Mouse (Mus musculus): ENCODE measurements around the gene Slc8b1. TPM values are rescaled to one million over a fixed set of nuclear protein-coding genes. Genes with fewer than 3 reads are reported as not detected.
"Not testable (repeated sequence)": the region's sequence is repeated elsewhere in the genome, so short reads cannot be mapped to it uniquely, and the experiment has no call there.

Gene Slc8b1
- polyA plus RNA-seq, 1 experiment from 2014 or later: 2.3 TPM

DNA sequence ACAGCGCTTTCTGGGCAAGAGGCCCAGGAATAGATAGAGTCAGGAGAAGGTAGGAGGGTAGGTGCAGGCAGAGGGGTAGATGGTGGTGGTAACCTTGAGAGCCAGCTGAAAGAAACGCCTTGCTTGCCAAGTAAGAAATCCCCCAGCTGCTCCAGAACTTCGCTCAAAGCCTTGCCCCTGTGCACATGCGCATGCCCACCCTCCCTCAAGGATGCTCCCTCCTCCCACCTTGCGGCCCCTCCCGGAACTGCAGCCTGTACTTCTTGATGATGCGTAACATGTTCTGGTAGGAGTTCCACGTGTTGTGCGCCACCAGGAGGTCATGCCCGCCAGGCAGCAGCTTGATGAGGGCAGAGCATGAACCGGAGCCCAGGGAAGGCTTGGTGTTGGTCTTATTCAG, 18.5 kb upstream of the Slc8b1 start:
- WGBS: 61% methylated on average over 11 of the region's 11 CpGs
- H3K27me3 ChIP-seq (replicated peaks; ENCODE audit: control insufficient read depth, insufficient read depth, low read length): no peaks in the 10 kb centered on the region
- H3K4me1 ChIP-seq (ENCODE audit: control insufficient read depth, insufficient read depth, low read depth, low read length): no peaks in the 10 kb centered on the region; the same call in 1 of the 2 replicates
- no peak overlapping the region for H3K27ac ChIP-seq (ENCODE audit: low read depth, low read length)
- H3K4me2 ChIP-seq (ENCODE audit: low read length): no peak overlapping the region
- no peak overlapping the region for H3K9ac ChIP-seq (ENCODE audit: low read depth, low read length)
- ATAC-seq: no peak
- H3K9me3 ChIP-seq (ENCODE audit: control insufficient read depth, low read length): no peaks in the 10 kb centered on the region
- no peak overlapping the region for H3K4me3 ChIP-seq (ENCODE audit: low read length)
- H3K36me3 ChIP-seq (ENCODE audit: control insufficient read depth, insufficient read depth, low read length): peaks cover 3% of the 10 kb centered on the region; the same call in 1 of the 2 replicates

DNA sequence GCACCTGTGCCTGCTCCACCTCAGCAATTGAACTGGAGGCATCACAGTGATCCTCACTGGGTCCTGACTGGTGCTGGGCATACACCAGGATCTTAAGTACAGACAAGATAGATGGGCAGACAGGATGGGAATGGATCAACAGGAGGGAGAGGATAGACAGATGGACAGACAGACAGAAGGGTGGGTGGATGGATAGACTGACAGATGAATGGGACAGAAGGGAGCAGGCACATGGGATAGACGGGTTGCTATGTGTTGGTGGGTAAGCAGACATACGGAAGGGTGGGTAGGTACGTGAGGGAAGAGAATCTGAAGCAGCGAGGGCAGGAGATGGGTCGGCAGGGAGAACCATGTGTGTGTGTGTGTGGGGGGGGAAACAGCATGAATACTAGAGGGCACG, 17.5 kb upstream of the Slc8b1 start:
- Histone ChIP-seq H3K27ac (ENCODE audit: low read depth, low read length) (no peak overlapping the region), H3K36me3 (ENCODE audit: control insufficient read depth, insufficient read depth, low read length) (peaks cover 3% of the 10 kb centered on the region; the same call in 1 of the 2 replicates)

DNA sequence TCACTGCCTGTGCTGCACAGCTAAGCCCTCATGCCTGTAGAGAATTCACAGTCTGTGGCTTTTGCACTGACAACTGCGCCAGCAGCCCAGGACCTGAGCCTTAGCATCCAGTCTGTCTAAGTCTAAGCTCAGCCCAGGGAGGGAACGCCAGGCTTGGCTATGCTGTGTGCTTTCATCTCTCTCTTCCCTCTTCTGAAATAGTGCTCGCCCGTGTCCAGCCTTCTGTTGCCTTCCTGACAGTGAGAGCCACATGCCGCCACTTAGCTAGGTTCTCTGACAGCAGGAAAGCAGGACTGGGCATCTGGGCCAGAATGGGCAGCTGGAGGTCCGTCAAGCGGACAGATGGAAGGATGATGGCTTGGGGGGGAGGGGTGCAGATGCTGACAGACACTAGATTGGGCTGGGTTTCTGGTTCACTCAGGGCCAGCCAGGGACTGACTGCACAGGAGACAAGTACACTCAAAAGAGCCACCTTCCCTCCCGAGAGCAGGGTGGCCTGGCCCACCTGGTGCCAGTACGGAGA, 17.0 kb upstream of the Slc8b1 start:
- 65% methylated on average over 9 of the region's 9 CpGs for WGBS
- no peak overlapping the region for H3K4me2 ChIP-seq (ENCODE audit: low read length)
- H3K36me3 ChIP-seq (ENCODE audit: control insufficient read depth, insufficient read depth, low read length): peaks cover 3% of the 10 kb centered on the region; the same call in 1 of the 2 replicates
- H3K27me3 ChIP-seq (replicated peaks; ENCODE audit: control insufficient read depth, insufficient read depth, low read length): no peaks in the 10 kb centered on the region
- ATAC-seq: no peak
- H3K9ac ChIP-seq (ENCODE audit: low read depth, low read length): no peak overlapping the region
- no peak overlapping the region for H3K27ac ChIP-seq (ENCODE audit: low read depth, low read length)
- no peaks in the 10 kb centered on the region for H3K9me3 ChIP-seq (ENCODE audit: control insufficient read depth, low read length)
- H3K4me1 ChIP-seq (ENCODE audit: control insufficient read depth, insufficient read depth, low read depth, low read length): no peaks in the 10 kb centered on the region; the same call in 1 of the 2 replicates
- no peak overlapping the region for H3K4me3 ChIP-seq (ENCODE audit: low read length)

More for the DNA sequence above, 17.5 kb upstream of the Slc8b1 start:
- Histone ChIP-seq H3K27me3 (replicated peaks; ENCODE audit: control insufficient read depth, insufficient read depth, low read length) (no peaks in the 10 kb centered on the region), H3K4me2 (ENCODE audit: low read length) (no peak overlapping the region), H3K4me1 (ENCODE audit: control insufficient read depth, insufficient read depth, low read depth, low read length) (no peaks in the 10 kb centered on the region; the same call in 1 of the 2 replicates), H3K4me3 (ENCODE audit: low read length) (no peak overlapping the region), H3K9ac (ENCODE audit: low read depth, low read length) (no peak overlapping the region), H3K9me3 (ENCODE audit: control insufficient read depth, low read length) (no peaks in the 10 kb centered on the region)
- ATAC-seq: no peak
- WGBS: 87% methylated on average over 6 of the region's 6 CpGs

DNA sequence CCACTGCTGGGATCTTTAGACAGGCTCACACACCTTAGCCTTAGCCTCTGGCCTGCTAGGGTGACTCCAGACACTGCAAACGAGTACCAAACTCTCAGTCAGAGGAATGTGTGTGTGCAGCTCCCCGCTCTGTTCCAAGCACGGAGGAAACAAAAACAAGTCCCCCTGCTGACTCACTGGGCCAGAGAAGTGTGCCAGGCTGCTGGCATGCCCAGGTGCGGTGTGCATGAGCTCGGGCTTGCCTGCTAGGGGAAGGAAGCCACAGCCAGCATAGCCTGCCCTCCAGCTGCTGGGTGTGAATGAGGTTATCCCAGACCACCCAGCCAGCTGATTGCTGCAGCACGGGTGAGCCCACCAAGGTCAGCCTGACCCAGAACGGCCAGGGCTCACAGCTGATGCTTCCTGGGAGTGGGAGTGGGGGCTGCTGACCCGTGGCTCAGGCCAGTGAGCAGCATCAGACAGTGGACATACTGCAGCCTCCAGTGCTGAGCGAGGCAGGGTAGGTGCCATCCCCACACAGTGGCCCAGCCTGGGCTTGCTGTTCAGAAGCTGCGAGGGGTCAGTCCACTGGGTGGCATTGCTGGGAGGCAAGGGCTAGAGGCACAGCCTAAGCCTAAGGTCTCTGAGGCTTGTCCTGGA, 15.8 kb upstream of the Slc8b1 start:
- H3K27me3 ChIP-seq (replicated peaks; ENCODE audit: control insufficient read depth, insufficient read depth, low read length): no peaks in the 10 kb centered on the region
- no peaks in the 10 kb centered on the region for H3K9me3 ChIP-seq (ENCODE audit: control insufficient read depth, low read length)
- no peaks in the 10 kb centered on the region; the same call in 1 of the 2 replicates for H3K4me1 ChIP-seq (ENCODE audit: control insufficient read depth, insufficient read depth, low read depth, low read length)
- H3K4me3 ChIP-seq (ENCODE audit: low read length): no peak overlapping the region
- H3K36me3 ChIP-seq (ENCODE audit: control insufficient read depth, insufficient read depth, low read length): peaks cover 3% of the 10 kb centered on the region; the same call in 1 of the 2 replicates
- 69% methylated on average over 10 of the region's 10 CpGs for WGBS
- no peak overlapping the region for H3K4me2 ChIP-seq (ENCODE audit: low read length)
- ATAC-seq: no peak
- no peak overlapping the region for H3K9ac ChIP-seq (ENCODE audit: low read depth, low read length)
- H3K27ac ChIP-seq (ENCODE audit: low read depth, low read length): no peak overlapping the region

DNA sequence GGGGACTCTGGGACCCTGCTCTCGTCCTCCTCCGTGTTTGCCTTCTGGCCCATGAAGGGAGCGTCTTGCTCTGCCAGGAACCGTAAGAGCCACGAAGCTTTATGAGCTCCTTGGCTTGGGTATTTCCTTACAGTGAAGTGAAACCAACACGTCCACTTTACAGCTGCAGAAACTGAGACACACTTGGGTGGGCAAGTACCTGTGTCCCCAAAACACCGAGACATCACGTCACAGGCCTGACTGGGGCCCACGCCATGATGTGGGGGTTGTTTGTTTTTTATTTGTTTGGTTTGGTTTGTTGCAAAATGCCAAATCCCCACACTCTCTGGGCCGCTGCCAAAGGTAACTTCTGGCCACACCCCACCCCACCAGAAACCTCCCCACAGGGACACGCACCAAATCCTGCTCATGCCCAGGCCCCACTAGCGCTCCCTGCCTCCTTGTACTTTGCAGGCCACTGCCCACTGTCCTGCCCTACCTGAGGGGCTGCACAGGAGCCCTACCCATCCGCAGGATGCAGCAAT, 15.2 kb upstream of the Slc8b1 start:
- no peak for ATAC-seq
- no peaks in the 10 kb centered on the region for H3K9me3 ChIP-seq (ENCODE audit: control insufficient read depth, low read length)
- H3K36me3 ChIP-seq (ENCODE audit: control insufficient read depth, insufficient read depth, low read length): peaks cover 3% of the 10 kb centered on the region; the same call in 1 of the 2 replicates
- H3K4me3 ChIP-seq (ENCODE audit: low read length): no peak overlapping the region
- 87% methylated on average over 13 of the region's 13 CpGs for WGBS
- H3K27ac ChIP-seq (ENCODE audit: low read depth, low read length): no peak overlapping the region
- no peak overlapping the region for H3K4me2 ChIP-seq (ENCODE audit: low read length)
- H3K9ac ChIP-seq (ENCODE audit: low read depth, low read length): no peak overlapping the region
- no peaks in the 10 kb centered on the region for H3K27me3 ChIP-seq (replicated peaks; ENCODE audit: control insufficient read depth, insufficient read depth, low read length)
- H3K4me1 ChIP-seq (ENCODE audit: control insufficient read depth, insufficient read depth, low read depth, low read length): no peaks in the 10 kb centered on the region; the same call in 1 of the 2 replicates

DNA sequence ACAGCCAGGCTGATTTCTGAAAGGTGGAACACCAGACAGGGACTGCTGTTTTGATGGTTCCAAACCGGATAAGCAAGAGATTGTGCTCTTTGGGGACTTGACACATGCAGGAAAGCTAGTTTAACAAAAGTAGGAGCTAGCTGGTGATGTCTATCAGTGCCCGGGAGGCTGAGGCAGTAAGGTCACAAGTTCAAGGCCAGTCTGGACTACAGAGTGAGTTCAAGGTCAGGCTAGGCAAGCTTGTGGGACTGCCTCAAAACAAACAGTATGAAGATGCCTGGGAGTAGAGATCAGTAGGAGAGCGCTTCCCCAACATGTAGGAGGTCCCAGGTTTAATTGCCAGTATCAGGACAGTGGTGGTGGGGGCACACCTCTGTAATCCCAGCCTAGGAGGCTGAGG, 13.9 kb upstream of the Slc8b1 start:
- H3K36me3 ChIP-seq (ENCODE audit: control insufficient read depth, insufficient read depth, low read length): peaks cover 2% of the 10 kb centered on the region; the same call in 1 of the 2 replicates
- no peak overlapping the region for H3K9ac ChIP-seq (ENCODE audit: low read depth, low read length)
- ATAC-seq: no peak
- no peaks in the 10 kb centered on the region for H3K27me3 ChIP-seq (replicated peaks; ENCODE audit: control insufficient read depth, insufficient read depth, low read length)
- peaks cover 5% of the 10 kb centered on the region for H3K4me1 ChIP-seq (ENCODE audit: control insufficient read depth, insufficient read depth, low read depth, low read length)
- H3K9me3 ChIP-seq (ENCODE audit: control insufficient read depth, low read length): no peaks in the 10 kb centered on the region
- H3K27ac ChIP-seq (ENCODE audit: low read depth, low read length): no peak overlapping the region
- no peak overlapping the region for H3K4me3 ChIP-seq (ENCODE audit: low read length)
- H3K4me2 ChIP-seq (ENCODE audit: low read length): no peak overlapping the region
- 91% methylated on average over 3 of the region's 3 CpGs for WGBS

DNA sequence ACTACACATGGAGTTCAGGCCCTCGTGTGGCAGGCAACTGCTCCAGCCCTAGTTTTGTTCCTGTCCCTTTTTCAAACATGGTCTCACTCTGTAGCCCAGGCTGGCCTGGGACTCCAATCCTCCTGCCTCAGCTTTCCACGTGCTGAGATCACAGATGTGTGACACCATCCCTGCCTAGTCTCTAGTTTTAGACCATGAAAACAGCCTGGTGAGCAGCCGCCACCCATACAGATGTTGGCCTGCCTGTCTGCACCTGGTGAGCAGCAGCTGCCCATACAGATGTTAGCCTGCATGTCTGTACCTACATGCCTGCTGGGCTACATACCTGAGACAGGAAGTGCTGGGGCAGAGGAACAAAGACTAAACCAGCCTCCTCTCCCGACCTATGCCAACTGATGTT, 11.8 kb upstream of the Slc8b1 start:
- ATAC-seq: no peak

DNA sequence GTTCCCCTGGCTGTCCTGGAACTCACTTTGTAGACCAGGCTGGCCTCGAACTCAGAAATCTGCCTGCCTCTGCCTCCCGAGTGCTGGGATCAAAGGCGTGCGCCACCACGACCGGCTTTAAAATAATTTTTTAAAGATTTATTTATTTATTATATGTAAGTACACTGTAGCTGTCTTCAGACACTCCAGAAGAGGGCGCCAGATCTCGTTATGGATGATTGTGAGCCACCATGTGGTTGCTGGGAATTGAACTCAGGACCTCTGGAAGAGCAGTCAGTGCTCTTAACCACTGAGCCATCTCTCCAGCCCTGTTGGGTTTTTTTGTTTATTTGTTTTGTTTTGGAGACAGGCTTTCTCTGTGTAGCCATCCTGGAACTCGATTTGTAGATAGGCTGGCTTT, 10.4 kb upstream of the Slc8b1 start:
- H3K27me3 ChIP-seq (replicated peaks; ENCODE audit: control insufficient read depth, insufficient read depth, low read length); H3K36me3 ChIP-seq (ENCODE audit: control insufficient read depth, insufficient read depth, low read length); H3K27ac ChIP-seq (ENCODE audit: low read depth, low read length); H3K4me2 ChIP-seq (ENCODE audit: low read length); ATAC-seq; H3K9me3 ChIP-seq (ENCODE audit: control insufficient read depth, low read length); H3K4me3 ChIP-seq (ENCODE audit: low read length); H3K9ac ChIP-seq (ENCODE audit: low read depth, low read length): not testable (repeated sequence)
- WGBS: 89% methylated on average over 9 of the region's 9 CpGs
- H3K4me1 ChIP-seq (ENCODE audit: control insufficient read depth, insufficient read depth, low read depth, low read length): peaks cover 14% of the 10 kb centered on the region

More for the DNA sequence above, 11.8 kb upstream of the Slc8b1 start:
- H3K36me3 ChIP-seq (ENCODE audit: control insufficient read depth, insufficient read depth, low read length): no peaks in the 10 kb centered on the region; the same call in 1 of the 2 replicates
- no peaks in the 10 kb centered on the region for H3K27me3 ChIP-seq (replicated peaks; ENCODE audit: control insufficient read depth, insufficient read depth, low read length)
- no peaks in the 10 kb centered on the region for H3K9me3 ChIP-seq (ENCODE audit: control insufficient read depth, low read length)
- no peak overlapping the region for H3K4me3 ChIP-seq (ENCODE audit: low read length)
- H3K4me2 ChIP-seq (ENCODE audit: low read length): no peak overlapping the region
- 92% methylated on average over 4 of the region's 4 CpGs for WGBS
- peaks cover 14% of the 10 kb centered on the region for H3K4me1 ChIP-seq (ENCODE audit: control insufficient read depth, insufficient read depth, low read depth, low read length)
- no peak overlapping the region for H3K9ac ChIP-seq (ENCODE audit: low read depth, low read length)
- H3K27ac ChIP-seq (ENCODE audit: low read depth, low read length): no peak overlapping the region

DNA sequence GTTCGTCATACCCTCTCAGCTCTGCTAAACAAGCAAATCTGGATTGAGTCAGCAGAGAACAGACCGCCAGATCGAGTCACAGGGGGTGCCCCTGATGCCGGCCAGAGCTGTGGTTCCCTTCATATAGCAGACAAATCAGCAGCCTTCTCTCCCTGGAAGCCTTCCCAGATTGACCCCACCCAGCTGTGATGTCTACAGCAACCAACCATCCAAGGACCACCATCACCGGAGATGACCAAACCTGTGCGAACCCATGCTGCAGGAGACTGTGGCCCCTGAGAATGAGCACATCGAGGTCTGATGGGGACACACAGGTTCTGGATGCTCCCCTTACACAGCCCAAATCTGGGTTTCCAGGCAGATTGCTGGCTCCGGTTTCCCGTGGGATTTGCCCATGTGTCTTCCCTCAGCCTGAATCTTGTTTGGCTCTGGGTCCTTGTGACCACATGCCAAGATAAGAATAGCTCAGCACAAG, 8.8 kb upstream of the Slc8b1 start:
- Histone ChIP-seq H3K4me2 (ENCODE audit: low read length) (peak overlapping the region; percentile 96), H3K36me3 (ENCODE audit: control insufficient read depth, insufficient read depth, low read length) (no peaks in the 10 kb centered on the region; the same call in 1 of the 2 replicates), H3K27me3 (replicated peaks; ENCODE audit: control insufficient read depth, insufficient read depth, low read length) (no peaks in the 10 kb centered on the region), H3K4me3 (ENCODE audit: low read length) (peak overlapping the region; percentile 89), H3K9ac (ENCODE audit: low read depth, low read length) (peak overlapping the region; percentile 91; the same call in 1 of the 2 replicates), H3K27ac (ENCODE audit: low read depth, low read length) (no peak overlapping the region), H3K9me3 (ENCODE audit: control insufficient read depth, low read length) (no peaks in the 10 kb centered on the region), H3K4me1 (ENCODE audit: control insufficient read depth, insufficient read depth, low read depth, low read length) (peaks cover 14% of the 10 kb centered on the region)
- 67% methylated on average over 9 of the region's 9 CpGs for WGBS
- 0 out of 2 replicates have a peak, but pooled peaks have one; percentile 16 for ATAC-seq
